Mouse (Mus musculus): ENCODE results near the gene Spata46. TPM values are rescaled to one million over a fixed set of nuclear protein-coding genes. Genes with fewer than 3 reads are reported as not detected.

Gene Spata46
- polyA plus RNA-seq, 1 experiment from 2014 or later = 2.1 TPM

DNA sequence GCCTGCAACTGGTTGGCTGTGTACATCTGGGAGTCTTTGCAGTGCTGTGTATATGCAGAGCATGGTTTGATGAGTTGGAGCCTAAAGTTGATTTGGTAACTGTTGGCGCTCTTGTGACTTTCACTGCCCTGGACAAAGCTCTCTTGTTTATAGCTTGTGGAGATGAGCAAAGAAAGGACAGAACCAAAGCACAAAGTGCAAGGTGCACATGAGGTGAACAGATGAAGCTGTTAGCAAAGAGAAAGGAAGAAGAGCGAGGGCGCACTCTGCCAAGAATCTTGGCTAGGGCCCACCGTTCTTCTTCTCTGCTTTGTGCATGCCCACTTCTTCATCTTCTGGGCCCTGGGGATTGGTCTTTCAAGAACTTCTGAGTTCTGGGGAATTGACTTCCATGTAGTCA lies 35.3 kb downstream of the Spata46 start:
- Histone ChIP-seq H3K4me2 (no peak overlapping the region), H3K27me3 (no peaks in the 10 kb centered on the region), H3K4me1 (no peaks in the 10 kb centered on the region), H3K36me3 (ENCODE audit: poor library complexity, severe bottlenecking) (no peaks in the 10 kb centered on the region; the same call in 1 of the 2 replicates), H3K4me3 (no peak overlapping the region), H3K27ac (no peak overlapping the region), H3K9ac (no peak overlapping the region), H3K9me3 (replicated peaks) (no peaks in the 10 kb centered on the region)
- WGBS = 99% methylated on average over 4 of the region's 4 CpGs
- ATAC-seq = no peak

DNA sequence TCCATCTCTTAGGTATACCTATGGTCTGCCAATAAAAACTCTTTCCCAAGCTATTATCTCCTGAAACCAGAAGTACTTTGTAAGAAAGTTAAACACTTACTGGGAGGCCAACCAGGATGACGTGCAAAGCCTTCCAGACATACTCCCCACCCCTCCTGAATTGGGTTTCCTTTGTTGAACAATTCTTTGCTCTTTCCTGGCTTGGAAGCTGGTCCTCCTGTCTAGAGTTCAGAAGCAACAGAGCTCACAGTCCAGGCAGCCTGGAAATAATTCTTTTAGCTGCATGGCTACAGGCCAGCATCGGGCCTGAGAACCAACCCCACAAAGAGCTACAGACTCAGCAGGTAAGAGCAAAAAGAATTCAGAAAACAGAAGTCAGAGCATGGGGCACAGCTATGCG lies 37.7 kb downstream of the Spata46 start:
- Histone ChIP-seq H3K27ac (no peak overlapping the region), H3K4me1 (no peaks in the 10 kb centered on the region), H3K4me2 (no peak overlapping the region), H3K36me3 (ENCODE audit: poor library complexity, severe bottlenecking) (no peaks in the 10 kb centered on the region; the same call in 1 of the 2 replicates), H3K9ac (no peak overlapping the region), H3K27me3 (no peaks in the 10 kb centered on the region), H3K4me3 (no peak overlapping the region), H3K9me3 (replicated peaks) (no peaks in the 10 kb centered on the region)
- WGBS = 84% methylated on average over 3 of the region's 3 CpGs
- no peak for ATAC-seq

DNA sequence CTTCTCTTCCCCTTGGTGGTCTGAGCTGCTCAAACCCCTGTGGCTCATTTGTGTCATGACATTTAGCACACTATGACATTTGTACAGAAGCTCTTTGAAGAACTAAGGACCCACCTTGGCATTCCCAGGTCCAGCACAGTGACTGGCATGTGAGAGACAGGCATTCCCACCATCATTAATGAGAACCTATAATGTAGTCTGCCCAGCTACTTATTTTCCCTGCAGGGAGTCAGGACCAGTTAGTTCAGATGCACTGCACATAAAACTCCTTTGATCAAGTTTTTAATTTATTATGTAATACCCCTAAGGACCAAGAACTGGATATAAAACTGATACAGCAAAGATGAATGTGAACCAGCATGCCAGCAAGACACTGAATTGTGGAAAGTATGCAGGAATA lies 42.5 kb downstream of the Spata46 start:
- Histone ChIP-seq H3K36me3 (ENCODE audit: poor library complexity, severe bottlenecking) (no peaks in the 10 kb centered on the region; the same call in 1 of the 2 replicates), H3K27me3 (no peaks in the 10 kb centered on the region), H3K9me3 (replicated peaks) (no peaks in the 10 kb centered on the region), H3K27ac (no peak overlapping the region), H3K4me3 (no peak overlapping the region), H3K4me2 (no peak overlapping the region), H3K9ac (no peak overlapping the region), H3K4me1 (no peaks in the 10 kb centered on the region)
- no peak for ATAC-seq

DNA sequence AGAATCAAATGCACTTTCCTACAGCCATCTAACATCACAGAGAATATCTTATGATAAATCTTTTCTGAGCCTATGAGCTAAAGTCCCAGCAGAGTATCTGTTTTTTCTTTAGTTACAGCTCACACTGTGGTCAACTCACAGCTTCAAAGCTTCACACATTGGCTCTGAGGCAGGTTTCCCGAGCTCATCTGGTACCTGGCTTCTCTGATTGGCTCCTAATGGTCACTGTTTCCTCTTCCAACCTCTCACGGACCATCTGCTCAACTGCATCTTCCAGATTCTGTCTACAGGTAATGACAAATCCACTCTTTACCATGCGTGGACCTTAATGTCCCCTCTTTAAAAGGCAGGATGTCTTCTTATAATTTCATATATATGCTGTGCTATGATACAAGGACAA lies 44.7 kb downstream of the Spata46 start:
- Histone ChIP-seq H3K4me3 (no peak overlapping the region), H3K4me1 (no peaks in the 10 kb centered on the region), H3K27me3 (no peaks in the 10 kb centered on the region), H3K4me2 (no peak overlapping the region), H3K9ac (no peak overlapping the region), H3K27ac (no peak overlapping the region), H3K9me3 (replicated peaks) (no peaks in the 10 kb centered on the region), H3K36me3 (ENCODE audit: poor library complexity, severe bottlenecking) (no peaks in the 10 kb centered on the region)
- no peak for ATAC-seq
- 74% methylated on average over 3 of the region's 3 CpGs for WGBS

DNA sequence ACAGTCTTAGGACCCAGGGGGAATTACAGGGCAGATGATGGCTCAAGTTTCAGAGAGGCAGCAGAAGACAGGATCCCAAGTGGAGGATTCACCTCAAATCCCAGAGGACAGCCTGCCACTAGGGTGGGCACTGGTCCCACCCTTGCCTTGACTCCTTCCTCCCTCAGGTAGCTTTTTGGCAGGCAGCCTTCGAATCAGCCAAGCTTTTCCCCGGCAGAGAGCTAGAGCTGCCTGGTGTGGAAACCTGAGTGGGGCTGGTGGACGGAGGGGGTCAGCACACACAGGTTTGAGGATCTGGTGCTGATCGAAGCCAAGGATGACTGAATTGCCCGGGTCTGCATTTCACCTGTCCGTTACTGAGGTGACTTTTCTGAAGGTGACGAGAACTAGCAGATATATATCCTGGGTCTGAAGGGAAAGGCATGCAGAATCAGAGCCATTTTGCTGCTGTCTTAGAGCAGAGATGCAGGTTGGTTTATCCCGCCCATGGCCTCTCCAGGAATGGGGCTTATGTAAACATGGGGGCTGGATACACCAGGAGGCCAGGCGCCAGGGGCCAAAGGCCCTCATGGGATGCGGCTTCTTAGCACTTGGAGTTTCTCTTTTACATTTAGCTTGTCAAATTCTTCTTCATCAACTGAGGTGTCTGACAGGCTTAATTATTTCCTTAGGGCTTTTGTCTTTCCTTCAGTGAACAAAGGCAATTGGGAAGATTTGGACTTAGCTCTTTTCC lies 51.7 kb downstream of the Spata46 start:
- peaks cover 6% of the 10 kb centered on the region for H3K4me1 ChIP-seq
- no peaks in the 10 kb centered on the region for H3K9me3 ChIP-seq (replicated peaks)
- no peak overlapping the region for H3K9ac ChIP-seq
- no peak overlapping the region for H3K4me3 ChIP-seq
- no peak for ATAC-seq
- no peak overlapping the region for H3K4me2 ChIP-seq
- H3K27ac ChIP-seq = no peak overlapping the region
- no peaks in the 10 kb centered on the region for H3K27me3 ChIP-seq
- no peaks in the 10 kb centered on the region for H3K36me3 ChIP-seq (ENCODE audit: poor library complexity, severe bottlenecking)
- WGBS = 78% methylated on average over 10 of the region's 10 CpGs

Other genes starting within 250 kb of the Spata46 start
- 5.3 and 5.9 TPM in 2 replicates for gene Ddr2, start 198.0 kb upstream of the Spata46 start, polyA plus RNA-seq (2015; fragmentation: Nextera tagmentation; extraction: Ambion mirVana)
- 51.6 and 52.4 TPM in 2 replicates for gene Uap1, start 133.8 kb upstream of the Spata46 start, polyA plus RNA-seq (2015; fragmentation: Nextera tagmentation; extraction: Ambion mirVana)
- 6.1 and 6.9 TPM in 2 replicates for gene Uhmk1, start 93.4 kb upstream of the Spata46 start, polyA plus RNA-seq (2015; fragmentation: Nextera tagmentation; extraction: Ambion mirVana)
- not detected in 2 replicates for gene Sh2d1b2, start 76.1 kb upstream of the Spata46 start, polyA plus RNA-seq (2015; fragmentation: Nextera tagmentation; extraction: Ambion mirVana)
- gene Sh2d1b1, start 31.5 kb upstream of the Spata46 start, polyA plus RNA-seq (2015; fragmentation: Nextera tagmentation; extraction: Ambion mirVana) = 0.06 TPM in 1 of 2 replicates, not detected in the other
- gene Gm7694, start 2.5 kb upstream of the Spata46 start, polyA plus RNA-seq (2015; fragmentation: Nextera tagmentation; extraction: Ambion mirVana) = 4.4 and 4.7 TPM in 2 replicates